Mouse (Mus musculus) naive thymus-derived CD4-positive, alpha-beta T cell, adult 2 months (primary cell): Measurements from ENCODE around the gene Ankrd55.

Source experiments
- DNase-seq: peaks from one replicate; pipeline ENCODE4 v3.0.0-alpha.2; 2011; ENCODE audit warnings: low read depth

Ankrd55 gene

GRCm38 (mm10) chr13:112343628-112344009, 55.4 kb downstream of the Ankrd55 start:
- no peak for DNase-seq

DNA sequence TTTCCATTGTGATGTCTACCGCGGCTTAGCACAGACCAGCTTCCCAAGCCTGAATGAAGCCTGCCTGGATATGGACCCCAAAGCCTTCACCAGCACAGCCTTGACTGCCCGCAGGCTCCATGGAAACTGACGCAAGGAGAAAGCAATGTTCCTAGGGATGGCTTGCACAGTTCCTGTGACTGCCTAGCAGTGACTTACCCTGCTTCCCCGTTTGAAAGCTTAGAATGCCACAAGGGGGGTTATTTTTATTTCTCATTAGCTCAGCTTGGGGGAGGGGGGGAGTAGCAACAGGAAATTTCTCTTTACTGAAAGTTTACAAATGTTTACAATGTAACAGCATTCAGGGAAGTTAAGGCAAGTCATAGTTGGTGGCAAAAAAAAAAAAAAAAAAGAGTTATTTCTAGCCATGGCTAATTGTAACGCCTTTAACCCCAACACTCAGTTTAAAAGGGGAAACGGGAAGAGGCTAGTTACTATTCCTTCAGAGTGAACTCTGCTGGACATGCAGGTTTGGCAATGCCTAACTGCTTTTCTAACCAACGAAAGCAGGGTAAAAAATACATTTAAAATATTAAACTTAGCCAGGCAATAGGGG, 56.1 kb downstream of the Ankrd55 start:
- DNase-seq: no peak

GRCm38 (mm10) chr13:112345542-112345941, 57.3 kb downstream of the Ankrd55 start:
- no peak for DNase-seq

DNA sequence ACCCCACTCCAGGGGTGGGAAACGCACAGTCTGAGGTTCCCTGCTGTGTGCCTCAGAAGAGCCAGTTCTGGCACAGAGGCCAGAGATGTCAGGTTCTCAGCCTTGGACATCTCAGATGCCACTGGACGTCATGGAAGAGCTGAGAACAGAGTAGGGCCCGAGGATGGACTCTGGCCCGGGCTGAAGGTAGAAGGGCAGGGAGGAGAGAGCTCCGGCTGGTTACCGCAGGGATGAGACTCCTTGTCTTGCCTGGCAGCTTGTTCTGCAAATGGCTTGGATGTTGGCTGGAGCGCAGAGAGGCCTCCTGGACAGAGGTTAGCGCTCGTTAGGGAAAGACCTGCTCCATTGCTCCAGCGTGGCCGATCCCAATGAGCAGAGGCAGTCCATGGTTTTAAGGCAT, 57.8 kb downstream of the Ankrd55 start:
- no peak for DNase-seq

GRCm38 (mm10) chr13:112346659-112347142, 58.5 kb downstream of the Ankrd55 start:
- DNase-seq: no peak

GRCm38 (mm10) chr13:112348250-112348649, 60.0 kb downstream of the Ankrd55 start:
- DNase-seq: no peak

DNA sequence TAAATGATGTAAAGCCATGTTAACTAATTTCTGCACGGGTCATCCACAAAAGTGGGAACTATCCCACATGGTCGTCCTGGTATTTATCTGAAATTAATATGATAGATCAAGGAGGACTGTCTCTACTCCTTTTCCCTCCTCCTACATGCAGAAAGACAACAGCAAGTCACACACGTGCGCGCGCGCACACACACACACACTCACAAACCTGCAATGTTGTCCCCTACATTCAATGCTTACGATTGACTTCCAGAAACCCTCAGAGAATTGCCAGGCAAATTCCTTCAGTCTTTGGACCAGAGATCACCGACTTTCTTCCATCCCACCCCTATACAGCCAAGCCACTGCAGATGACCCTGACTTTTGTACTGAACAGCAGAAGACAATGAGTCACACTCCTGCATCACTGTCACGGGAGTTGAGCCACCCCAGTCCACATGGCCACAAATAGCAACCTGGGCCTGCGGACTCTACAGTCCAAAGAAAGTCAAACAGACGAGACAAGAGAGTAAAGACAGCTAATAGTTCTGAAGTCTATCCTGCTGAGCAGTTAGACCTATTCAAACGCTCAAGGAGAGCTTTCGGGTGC, 60.7 kb downstream of the Ankrd55 start:
- no peak for DNase-seq

DNA sequence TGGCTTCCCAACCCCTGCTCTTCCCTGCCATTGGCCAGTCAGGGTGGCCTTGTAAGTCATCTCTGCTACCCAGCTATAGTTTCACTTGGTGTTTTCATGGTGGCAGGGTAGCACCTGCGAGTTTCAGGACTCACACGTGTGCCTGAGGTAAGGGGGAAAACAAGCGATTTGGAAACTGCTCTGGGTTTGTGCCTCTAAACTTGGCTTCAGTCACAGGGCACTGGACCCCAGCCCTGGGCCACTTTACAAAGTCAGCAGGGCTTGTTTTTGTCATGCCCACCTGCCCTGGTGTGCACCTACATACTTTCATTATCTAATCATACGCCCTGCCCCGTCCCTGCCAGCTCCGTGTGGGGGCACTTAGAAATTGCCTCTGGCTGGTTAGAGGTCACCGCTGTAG, 61.2 kb downstream of the Ankrd55 start:
- no peak for DNase-seq

DNA sequence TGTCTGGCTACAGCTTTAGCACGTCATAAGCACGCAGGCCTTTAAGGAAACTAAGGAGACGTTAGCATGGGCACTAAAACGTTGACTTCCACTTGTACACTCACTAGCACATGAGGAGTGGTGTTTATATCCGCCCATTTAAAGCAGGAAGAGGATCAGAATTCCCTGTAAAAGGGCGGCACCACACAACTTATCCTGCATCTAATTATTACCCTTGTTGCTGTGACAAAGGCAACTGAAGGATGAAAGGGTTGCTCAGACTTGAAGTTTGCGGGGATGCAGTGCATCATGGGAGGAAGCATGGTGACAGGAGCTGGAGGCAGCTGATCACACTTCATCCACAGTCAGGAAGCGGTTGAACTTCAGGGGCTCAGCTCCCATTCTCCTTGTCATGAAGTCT, 63.7 kb downstream of the Ankrd55 start:
- peak; percentile 17 for DNase-seq

DNA sequence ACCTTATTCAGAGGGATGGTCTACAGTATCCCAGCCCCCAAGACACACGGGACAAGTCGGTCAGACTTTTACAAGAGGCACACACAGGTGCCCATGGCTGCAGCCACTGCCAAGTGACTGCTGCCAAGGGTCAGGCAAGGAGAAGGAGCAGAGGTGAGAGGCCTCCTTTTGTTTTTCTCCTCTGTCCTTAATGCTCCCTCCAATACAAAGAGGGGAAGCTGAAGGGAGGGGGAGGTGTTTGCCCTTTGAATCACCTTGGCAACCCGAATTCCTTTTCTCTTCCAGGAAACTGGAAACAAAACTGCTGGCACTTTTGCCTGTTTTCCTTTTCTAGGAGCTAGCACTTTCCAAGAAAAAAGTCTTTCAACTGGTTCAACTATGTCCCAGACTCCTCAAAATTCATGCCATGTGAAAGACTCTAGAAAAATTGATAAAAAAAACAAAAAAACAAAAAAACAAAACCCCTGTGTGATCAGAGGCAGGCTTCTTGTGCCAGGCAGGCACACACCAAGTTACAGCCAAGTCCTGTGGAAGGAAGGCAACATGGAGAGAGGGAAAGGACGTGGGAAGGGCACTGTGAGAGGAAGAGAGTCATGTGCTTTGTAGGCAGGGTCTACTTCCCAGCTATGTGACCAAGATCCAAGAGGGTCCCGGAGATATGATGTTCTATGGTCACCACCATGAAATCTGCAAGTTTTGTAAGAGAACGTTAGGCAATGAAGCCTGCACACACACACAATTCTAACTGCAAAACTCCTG, 66.0 kb downstream of the Ankrd55 start:
- DNase-seq: no peak

DNA sequence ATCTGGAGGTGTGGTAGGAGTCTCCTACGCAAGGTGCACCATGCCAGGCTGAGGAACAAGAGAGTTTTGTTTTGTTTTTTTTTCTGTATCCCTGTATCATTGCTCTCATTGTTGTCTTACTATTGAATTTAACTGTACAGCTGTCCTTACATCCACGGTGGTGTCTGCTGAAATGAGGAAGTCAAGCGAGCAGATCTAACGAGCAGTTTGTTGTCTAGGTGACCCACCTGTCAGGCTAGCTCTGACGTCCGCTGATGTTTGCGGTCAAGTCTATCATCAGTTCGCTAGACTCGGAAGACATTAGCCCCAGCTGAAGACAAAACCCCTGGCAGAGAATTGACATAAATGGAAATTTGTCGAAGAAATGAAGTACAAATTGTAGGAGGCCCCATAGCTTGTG, 66.7 kb downstream of the Ankrd55 start:
- peak; percentile 55 for DNase-seq

DNA sequence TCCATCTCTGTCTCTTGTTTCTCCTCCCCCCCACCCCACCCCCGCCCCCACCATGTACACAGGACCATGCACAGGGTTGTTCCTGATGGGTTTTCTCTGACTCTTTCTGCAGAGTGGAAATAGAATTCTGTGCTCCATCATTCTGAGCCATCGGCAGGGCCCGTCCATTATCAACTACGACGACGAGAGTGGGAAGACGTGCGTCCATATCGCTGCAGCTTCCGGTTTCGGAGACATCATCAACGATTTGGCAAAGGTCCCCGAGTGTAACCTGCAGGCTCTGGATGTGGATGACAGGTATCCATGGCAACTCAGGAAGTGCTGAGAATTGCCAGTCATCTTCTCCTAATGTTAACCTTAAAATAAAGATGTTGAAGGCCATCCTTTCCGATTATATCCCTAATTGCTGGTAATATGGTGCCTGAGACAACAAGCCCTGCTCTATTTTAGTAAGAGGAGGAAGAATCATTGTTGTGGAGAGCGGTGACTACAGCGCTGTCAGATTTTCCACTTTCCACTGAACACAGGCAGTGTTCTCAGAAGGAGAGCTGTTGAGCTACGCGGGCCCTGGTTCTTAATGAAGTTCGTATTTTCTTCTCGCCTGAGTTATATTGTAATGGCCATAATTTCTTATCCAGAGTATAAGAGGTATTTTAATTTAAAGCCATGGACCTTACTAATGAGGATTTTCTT, 67.7 kb downstream of the Ankrd55 start:
- no peak for DNase-seq

- no peak for DNase-seq
Measured at GRCm38 (mm10) chr13:112361575-112361974, 73.3 kb downstream of the Ankrd55 start.

DNA sequence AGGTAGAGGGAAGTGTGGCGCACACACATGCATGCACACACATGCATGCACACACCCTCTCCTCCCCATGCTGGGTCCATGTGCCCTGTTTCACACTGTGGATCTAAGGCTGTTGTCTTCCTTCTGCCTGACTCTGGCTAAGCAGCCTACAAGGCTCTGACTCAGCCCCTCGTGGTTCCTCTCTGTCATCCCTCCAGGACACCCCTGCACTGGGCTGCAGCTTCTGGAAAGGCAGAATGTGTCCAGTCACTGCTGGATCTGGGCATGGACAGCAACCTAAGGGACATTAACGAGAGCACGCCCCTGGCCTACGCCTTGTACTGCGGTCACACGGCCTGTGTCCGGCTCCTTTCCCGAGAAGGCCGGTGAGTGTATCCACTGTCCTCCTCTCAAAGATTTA, 75.0 kb downstream of the Ankrd55 start:
- no peak for DNase-seq

DNA sequence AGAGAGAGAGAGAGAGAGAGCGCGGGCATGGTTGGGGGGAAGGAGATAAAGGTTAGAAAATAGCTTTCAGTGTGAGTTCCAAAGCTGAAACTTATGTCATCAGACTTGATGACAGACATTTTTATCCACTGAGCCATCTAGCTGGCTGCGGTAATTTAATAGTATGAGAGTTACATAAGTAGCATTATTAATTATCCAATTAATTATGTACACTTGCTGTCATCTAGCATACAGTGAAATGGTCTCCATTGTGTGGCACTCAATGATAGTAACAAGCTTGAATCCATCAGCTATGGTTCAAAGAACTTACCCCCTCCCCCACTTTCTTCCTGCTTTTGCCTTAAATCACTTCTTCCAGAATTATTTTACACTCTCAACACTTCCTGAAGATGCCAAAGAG, 75.5 kb downstream of the Ankrd55 start:
- no peak for DNase-seq

- DNase-seq: no peak
Measured at GRCm38 (mm10) chr13:112364698-112365097, 76.4 kb downstream of the Ankrd55 start.

DNA sequence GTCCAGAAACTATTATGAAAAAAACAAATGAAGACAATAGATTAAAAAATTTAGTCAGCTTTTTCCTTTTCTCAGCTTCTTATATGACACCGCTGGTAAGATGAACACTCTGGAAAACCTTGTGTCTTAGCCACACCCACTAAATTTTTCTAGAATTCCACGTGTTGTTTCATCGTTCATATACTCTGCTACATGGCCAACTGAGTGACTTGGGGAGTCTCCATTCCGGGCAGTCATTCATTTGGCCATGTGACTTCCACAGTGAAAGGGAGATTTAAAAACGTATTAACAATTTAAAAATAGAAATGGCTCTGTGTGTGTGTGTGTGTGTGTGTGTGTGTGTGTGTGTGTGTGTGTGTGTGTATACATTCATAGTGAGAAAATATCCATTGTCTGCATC, 77.1 kb downstream of the Ankrd55 start:
- DNase-seq: no peak

- peak; percentile 28 for DNase-seq
Measured at GRCm38 (mm10) chr13:112365762-112366161, 77.5 kb downstream of the Ankrd55 start.

GRCm38 (mm10) chr13:112366321-112367029, 78.2 kb downstream of the Ankrd55 start:
- DNase-seq: no peak

DNA sequence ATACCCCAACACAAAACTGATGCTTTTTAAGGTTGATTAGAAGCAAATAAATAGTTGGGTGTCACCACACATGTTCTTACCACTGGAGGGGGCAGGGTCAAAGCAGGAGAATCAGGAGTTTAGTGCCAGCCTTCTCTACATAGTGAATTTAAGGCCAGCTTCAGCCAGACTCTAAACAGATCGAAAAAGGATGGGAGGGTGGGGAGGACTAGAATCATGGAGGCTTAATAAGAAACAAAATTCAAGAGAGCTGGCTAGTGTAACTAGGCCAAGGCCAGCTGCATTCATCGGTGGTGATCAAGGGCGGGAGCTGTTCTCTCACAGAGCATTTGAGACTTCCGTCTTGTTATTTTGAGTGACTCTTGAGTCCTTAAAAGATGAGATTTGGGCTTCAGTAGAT, 83.5 kb downstream of the Ankrd55 start:
- no peak for DNase-seq

DNA sequence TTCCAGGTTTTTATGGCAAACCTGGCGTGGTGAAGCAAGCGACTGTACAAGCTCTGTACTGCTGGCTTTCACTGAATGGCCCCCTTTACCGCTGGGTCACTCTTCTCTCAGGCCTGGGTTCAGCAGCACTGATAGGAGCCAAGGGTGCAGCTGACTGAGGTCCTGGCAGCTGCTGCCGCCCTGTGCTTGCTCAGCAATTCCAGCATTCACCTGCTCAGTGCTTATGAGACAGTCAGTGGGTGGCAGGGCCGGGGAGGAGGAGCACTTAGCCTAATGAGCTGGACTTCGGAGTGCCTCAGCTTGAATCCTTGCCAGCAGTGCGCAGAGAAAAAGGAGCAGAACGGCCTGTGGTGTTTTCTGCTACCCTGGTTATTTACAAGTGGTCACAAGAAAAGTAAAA, 87.5 kb downstream of the Ankrd55 start:
- no peak for DNase-seq

DNA sequence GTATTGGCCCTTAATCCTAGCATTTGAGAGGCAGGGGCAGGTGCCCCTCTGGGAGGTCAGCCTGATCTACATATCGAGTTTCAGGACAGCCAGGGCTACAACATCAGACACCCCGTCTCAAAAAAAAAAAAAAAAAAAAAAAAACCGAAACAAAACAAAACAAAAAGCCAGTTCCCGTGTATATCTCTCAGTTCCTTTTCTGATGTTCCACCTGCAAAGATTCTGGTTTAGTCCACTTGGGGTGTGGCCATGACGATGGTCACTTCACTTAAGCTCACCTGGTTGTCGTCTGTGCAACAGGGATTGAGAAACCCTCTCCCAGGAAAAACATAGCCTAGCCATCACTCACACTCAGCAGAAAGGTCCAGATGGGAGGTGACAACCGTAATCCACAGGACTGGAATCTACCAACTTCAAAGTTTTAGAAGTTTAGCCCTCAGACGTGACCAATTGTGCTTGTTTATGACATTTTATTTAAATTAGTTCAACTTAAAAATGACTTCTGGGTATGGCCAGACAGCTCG, 90.6 kb downstream of the Ankrd55 start:
- DNase-seq: no peak
